Mouse (Mus musculus) stomach, postnatal 0 days (tissue): Measurements from ENCODE around the gene Tdrd5.

ENCODE experiments used
- CTCF ChIP-seq: IDR thresholded peaks from 2 replicates; pipeline ENCODE4 v1.5.1; 2016; ENCODE audit warnings: antibody characterized with exemption, low read depth, mild to moderate bottlenecking, moderate library complexity
- EP300 ChIP-seq: optimal IDR thresholded peaks from 2 replicates; pipeline ENCODE3; 2016; ENCODE audit warnings: antibody characterized with exemption

DNA sequence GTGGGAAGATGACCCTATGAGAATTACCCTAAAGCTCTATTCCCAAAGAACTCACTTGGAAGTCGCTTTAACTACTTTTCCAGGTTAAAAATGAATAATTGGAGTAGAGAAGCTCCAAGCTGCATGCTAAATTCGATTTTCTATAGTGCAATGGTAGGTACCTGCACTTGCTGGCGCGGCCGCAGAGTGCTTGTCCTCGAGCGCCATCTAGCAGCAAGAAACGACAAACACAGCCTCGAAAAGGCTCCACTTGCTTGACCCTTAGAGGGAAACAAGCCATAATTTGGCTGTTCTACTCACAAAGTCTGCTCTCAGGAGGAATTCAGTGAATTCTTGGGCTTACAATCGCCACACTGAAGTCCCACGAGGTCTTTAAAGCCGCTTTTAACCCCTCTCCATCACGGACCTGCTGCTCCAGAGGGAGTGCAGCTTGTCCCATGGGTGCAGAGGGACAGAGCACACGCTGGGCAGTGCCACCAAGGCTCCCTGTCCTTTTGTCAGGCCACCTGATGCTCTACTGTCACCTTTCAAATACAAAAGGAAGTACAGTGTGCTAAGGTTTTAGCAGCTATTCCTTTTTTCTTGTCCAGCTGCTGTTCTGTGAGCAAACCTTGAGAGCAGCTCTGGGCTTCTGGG lies 61.6 kb downstream of the Tdrd5 start:
- peak; percentile 92 for TF ChIP-seq CTCF
- no peak for TF ChIP-seq EP300
